In genomic region chr11:5802457-5803217, GRCm38 (mm10) we compare ENCODE assay signal across 9 mouse cellular contexts. TPM values are rescaled to one million over a fixed set of nuclear protein-coding genes. Genes with fewer than 3 reads are reported as not detected.
DNase-seq lines count a peak whose midpoint lies in the region; ATAC-seq and TF ChIP-seq lines count a peak whose summit lies in the region.
"Had no signal": no experiment of that assay in that cellular context is flagged by ENCODE, and none has a peak within 500 bp of the region (broad histone marks: within the 10 kb centered on the region; RNA-seq: fewer than 3 reads in every experiment).

No protein-coding gene starts in this region.

- 60% methylated on average over 8 of the region's 8 CpGs for whole genome bisulfite sequencing in liver, embryonic 11.5 days
- WGBS in limb, embryonic 14.5 days, result 64% methylated on average over 8 of the region's 8 CpGs

- no peak for DNase-seq in frontal cortex, postnatal 14 days (ENCODE audit: low spot score in 2 of 2)
- DNase-seq in liver, embryonic 11.5 days (ENCODE audit: low spot score), result no peak
- no peak for DNase-seq in liver
- DNase-seq in brain, adult 2 months (ENCODE audit: low read depth, low spot score), result peak; percentile 14
- no peak for DNase-seq in limb, embryonic 14.5 days (ENCODE audit: low spot score)
- DNase-seq in left cerebral cortex, postnatal 10 days (ENCODE audit: extremely low spot score in 1 of 2, low spot score in 2 of 2), result no peak

- peaks cover 26% of the 10 kb centered on the region for H3K36me3 ChIP-seq in liver, embryonic 11.5 days (ENCODE audit: control insufficient read depth, insufficient read depth, low read length)
- H3K36me3 ChIP-seq in limb, embryonic 14.5 days (ENCODE audit: control insufficient read depth, insufficient read depth, low read length), result peaks cover 36% of the 10 kb centered on the region

- H3K4me1 ChIP-seq in liver, embryonic 11.5 days (replicated peaks; ENCODE audit: control insufficient read depth, insufficient read depth, low read length), result peaks cover 7% of the 10 kb centered on the region
- peaks cover 8% of the 10 kb centered on the region for H3K4me1 ChIP-seq in limb, embryonic 14.5 days (ENCODE audit: control insufficient read depth, insufficient read depth, low read length)

- no peak overlapping the region for H3K27ac ChIP-seq in liver, embryonic 11.5 days (ENCODE audit: low read depth, low read length)
- H3K27ac ChIP-seq in limb, embryonic 14.5 days (replicated peaks; ENCODE audit: low read depth, low read length), result 0 out of 2 replicates have a peak overlapping the region, but pooled peaks have one; percentile 9

- H3K4me3 ChIP-seq in liver, embryonic 11.5 days (ENCODE audit: low read depth, low read length), result no peak overlapping the region
- no peak overlapping the region for H3K4me3 ChIP-seq in limb, embryonic 14.5 days (replicated peaks; ENCODE audit: low read length)

- no peak for TF ChIP-seq POLR2A in limb, embryonic 14.5 days (IDR thresholded peaks at IDR 0.05; ENCODE audit: borderline replicate concordance, extremely low read depth, insufficient read depth, insufficient read length)

- no peaks in the 10 kb centered on the region for H3K9me3 ChIP-seq in liver, embryonic 11.5 days (ENCODE audit: control insufficient read depth, low read length)
- H3K9me3 ChIP-seq in limb, embryonic 14.5 days (ENCODE audit: control insufficient read depth, low read length), result no peaks in the 10 kb centered on the region

- intact Hi-C loops in left cerebral cortex, postnatal 10 days (cut with DNase I), result no loop called here

- peak; percentile 14; the same call in 1 of the 2 replicates for ATAC-seq in frontal cortex, adult (ENCODE audit: low TSS enrichment)
- ATAC-seq in liver, embryonic 11.5 days (replicated peaks; ENCODE audit: low FRiP score), result peak; percentile 27; the same call in 1 of the 2 replicates
- ATAC-seq in limb, embryonic 14.5 days (ENCODE audit: low FRiP score, low read depth), result 0 out of 2 replicates have a peak, but pooled peaks have one; percentile 5
- no peak for ATAC-seq in erythroblast, adult 5-6 weeks (replicated peaks; ENCODE audit: low FRiP score, poor library complexity, severe bottlenecking)
- ATAC-seq: CD4-positive, CD25-positive, alpha-beta regulatory T cell, adult 4 months had no signal

- no peak overlapping the region for H3K4me2 ChIP-seq in liver, embryonic 11.5 days
- H3K4me2 ChIP-seq in limb, embryonic 14.5 days (replicated peaks; ENCODE audit: low read depth, low read length, severe bottlenecking), result peak overlapping the region; percentile 25; the same call in 1 of the 2 replicates

- no peaks in the 10 kb centered on the region for H3K27me3 ChIP-seq in liver, embryonic 11.5 days (replicated peaks; ENCODE audit: control insufficient read depth, insufficient read depth, low read length)
- no peaks in the 10 kb centered on the region for H3K27me3 ChIP-seq in limb, embryonic 14.5 days (ENCODE audit: control insufficient read depth, insufficient read depth, low read length)

- H3K9ac ChIP-seq in liver, embryonic 11.5 days (ENCODE audit: low read depth, low read length), result no peak overlapping the region
- no peak overlapping the region for H3K9ac ChIP-seq in limb, embryonic 14.5 days (ENCODE audit: low read depth, low read length, severe bottlenecking)

RNA-seq across cellular contexts. Expression of gene Pgam2, which starts 0.9 kb away (rescaled TPM):
- polyA plus RNA-seq in liver, embryonic 11.5 days (2014; fragmentation: Nextera tagmentation; extraction: Ambion mirVana), result 6.0 and 12.1 TPM in 2 replicates
- 46.8 and 55.3 TPM in 2 replicates for polyA plus RNA-seq in limb, embryonic 14.5 days (2012; rRNA removed)
- 64.4 and 88.3 TPM in 2 replicates for polyA plus RNA-seq in limb, embryonic 14.5 days (2014; fragmentation: Nextera tagmentation; extraction: Ambion mirVana)
- not detected in 2 replicates for total RNA-seq in erythroblast, adult 5-6 weeks (2015; ENCODE audit: low replicate concordance)
- not detected in 2 replicates for total RNA-seq in erythroblast, adult 5-6 weeks (2017; ENCODE audit: low replicate concordance)
- total RNA-seq in left cerebral cortex, postnatal 10 days (2021), result 1 to 10 TPM; 6.3 to 7.7 TPM

RNA-seq across cellular contexts. Expression of gene Dbnl, which starts 14.3 kb away (rescaled TPM):
- 104 and 110 TPM in 2 replicates for polyA plus RNA-seq in liver, embryonic 11.5 days (2014; fragmentation: Nextera tagmentation; extraction: Ambion mirVana)
- polyA plus RNA-seq in limb, embryonic 14.5 days (2012; rRNA removed), result 85.4 and 89.9 TPM in 2 replicates
- polyA plus RNA-seq in limb, embryonic 14.5 days (2014; fragmentation: Nextera tagmentation; extraction: Ambion mirVana), result 107 and 119 TPM in 2 replicates
- 14.4 and 17.1 TPM in 2 replicates for total RNA-seq in erythroblast, adult 5-6 weeks (2015; ENCODE audit: low replicate concordance)
- total RNA-seq in erythroblast, adult 5-6 weeks (2017; ENCODE audit: low replicate concordance), result 26.0 and 32.9 TPM in 2 replicates
- total RNA-seq in left cerebral cortex, postnatal 10 days (2021), result 10 to 100 TPM; 86.9 to 89.1 TPM

RNA-seq across cellular contexts. Expression of gene Polm, which starts 35.2 kb away (rescaled TPM):
- polyA plus RNA-seq in liver, embryonic 11.5 days (2014; fragmentation: Nextera tagmentation; extraction: Ambion mirVana), result 6.0 and 6.2 TPM in 2 replicates
- 29.5 and 40.8 TPM in 2 replicates for polyA plus RNA-seq in limb, embryonic 14.5 days (2012; rRNA removed)
- polyA plus RNA-seq in limb, embryonic 14.5 days (2014; fragmentation: Nextera tagmentation; extraction: Ambion mirVana), result 10.6 and 11.1 TPM in 2 replicates
- 0.58 and 3.3 TPM in 2 replicates for total RNA-seq in erythroblast, adult 5-6 weeks (2015; ENCODE audit: low replicate concordance)
- total RNA-seq in erythroblast, adult 5-6 weeks (2017; ENCODE audit: low replicate concordance), result 0.28 and 1.5 TPM in 2 replicates
- 1 to 10 TPM; 8.5 to 8.7 TPM for total RNA-seq in left cerebral cortex, postnatal 10 days (2021)

RNA-seq across cellular contexts. Expression of gene Urgcp, which starts 40.5 kb away (rescaled TPM):
- 17.0 and 17.1 TPM in 2 replicates for polyA plus RNA-seq in liver, embryonic 11.5 days (2014; fragmentation: Nextera tagmentation; extraction: Ambion mirVana)
- 17.1 and 21.5 TPM in 2 replicates for polyA plus RNA-seq in limb, embryonic 14.5 days (2012; rRNA removed)
- 21.7 and 23.4 TPM in 2 replicates for polyA plus RNA-seq in limb, embryonic 14.5 days (2014; fragmentation: Nextera tagmentation; extraction: Ambion mirVana)
- 0.19 and 2.3 TPM in 2 replicates for total RNA-seq in erythroblast, adult 5-6 weeks (2015; ENCODE audit: low replicate concordance)
- 1.2 and 3.2 TPM in 2 replicates for total RNA-seq in erythroblast, adult 5-6 weeks (2017; ENCODE audit: low replicate concordance)
- total RNA-seq in left cerebral cortex, postnatal 10 days (2021), result 10 to 100 TPM; 49.2 to 55.0 TPM

RNA-seq across cellular contexts. Expression of gene Aebp1, which starts 59.1 kb away (rescaled TPM):
- 11.3 TPM in 2 replicates for polyA plus RNA-seq in liver, embryonic 11.5 days (2014; fragmentation: Nextera tagmentation; extraction: Ambion mirVana)
- 60.6 and 70.9 TPM in 2 replicates for polyA plus RNA-seq in limb, embryonic 14.5 days (2012; rRNA removed)
- 51.7 and 53.7 TPM in 2 replicates for polyA plus RNA-seq in limb, embryonic 14.5 days (2014; fragmentation: Nextera tagmentation; extraction: Ambion mirVana)
- not detected in 2 replicates for total RNA-seq in erythroblast, adult 5-6 weeks (2015; ENCODE audit: low replicate concordance)
- total RNA-seq in erythroblast, adult 5-6 weeks (2017; ENCODE audit: low replicate concordance), result not detected in 2 replicates
- 10 to 100 TPM; 14.8 to 16.0 TPM for total RNA-seq in left cerebral cortex, postnatal 10 days (2021)

Comparison
In these comparisons a context has a peak if more than half of its experiments do, and no peak if none do; other contexts are left out.
1. RNA of gene Pgam2, which starts 0.9 kb away (total RNA-seq): 6.3 to 7.7 TPM in left cerebral cortex, postnatal 10 days; not detected in erythroblast, adult 5-6 weeks; every median in the first group is over 4 times any median in the second.